Mouse (Mus musculus) layer of hippocampus, adult 6 months (tissue): ENCODE results near the gene Krt83. TPM values are rescaled to one million over a fixed set of nuclear protein-coding genes. Genes with fewer than 3 reads are reported as not detected.

Experiments used
- long read RNA-seq, 2 experiments: library from polyadenylated mRNA; unstranded; transcript quantifications; one replicate each; pipeline ENCODE4 v2.0.0; 2019 to 2020
- polyA plus RNA-seq: library from polyadenylated mRNA; unstranded; fragments of <200 nt; fragmentation: Nextera tagmentation; gene quantifications from 2 replicates; pipeline ENCODE4 v1.2.3, GENCODE M21; 2021

Gene Krt83
- not detected in 2 replicates for polyA plus RNA-seq
- long read RNA-seq, experiment 1 = 0 reads
- long read RNA-seq, experiment 2 = 0 reads

GRCm38 (mm10) chr15:101491431-101491830 lies at the start of gene Krt83:
TSS of gene Krt83 (minus strand) at chr15:101491512.

GRCm38 (mm10) chr15:101532720-101533119 lies 41.4 kb upstream of the Krt83 start, which contains the start of gene Krt84:
TSS of gene Krt84 (minus strand) at chr15:101532820.

GRCm38 (mm10) chr15:101517161-101517560 lies 25.8 kb upstream of the Krt83 start, which contains the start of gene Gm49425:
TSS of gene Gm49425 (minus strand) at chr15:101517261.

GRCm38 (mm10) chr15:101472952-101473528 lies 18.3 kb downstream of the Krt83 start, which contains the start of gene Krt86:
TSS of gene Krt86 (plus strand) at chr15:101473478.

GRCm38 (mm10) chr15:101463651-101464050 lies 27.7 kb downstream of the Krt83 start, which contains the start of gene Krt81:
TSS of gene Krt81 (minus strand) at chr15:101463751.

GRCm38 (mm10) chr15:101447444-101447843 lies 43.9 kb downstream of the Krt83 start, which contains the start of gene Krt88:
TSS of gene Krt88 (plus strand) at chr15:101447744.

GRCm38 (mm10) chr15:101438555-101438954 lies 52.8 kb downstream of the Krt83 start, which contains the start of gene Krt87:
TSS of gene Krt87 (minus strand) at chr15:101438804.

Other genes with a start within 250 kb of the Krt83 start
- gene Nr4a1, start 237.2 kb downstream of the Krt83 start, polyA plus RNA-seq = 32.4 and 56.3 TPM in 2 replicates
- gene Atg101, start 207.2 kb downstream of the Krt83 start, polyA plus RNA-seq = 78.2 and 82.9 TPM in 2 replicates
- 0.36 TPM in 2 replicates for gene 6030408B16Rik, start 198.3 kb downstream of the Krt83 start, polyA plus RNA-seq
- 0.18 TPM in 1 of 2 replicates, not detected in the other for gene Krt80, start 121.3 kb downstream of the Krt83 start, polyA plus RNA-seq
- gene Krt7, start 80.5 kb downstream of the Krt83 start, polyA plus RNA-seq = 0.04 and 0.23 TPM in 2 replicates
- 0.18 and 0.29 TPM in 2 replicates for gene Krt87, start 52.7 kb downstream of the Krt83 start, polyA plus RNA-seq
- gene Krt88, start 43.8 kb downstream of the Krt83 start, polyA plus RNA-seq = not detected in 2 replicates
- not detected in 2 replicates for gene Krt81, start 27.8 kb downstream of the Krt83 start, polyA plus RNA-seq
- gene Krt86, start 18.0 kb downstream of the Krt83 start, polyA plus RNA-seq = not detected in 2 replicates
- gene Gm49425, start 25.7 kb upstream of the Krt83 start, polyA plus RNA-seq = not detected in 2 replicates
- not detected in 2 replicates for gene Krt84, start 41.3 kb upstream of the Krt83 start, polyA plus RNA-seq
- not detected in 2 replicates for gene Krt82, start 59.2 kb upstream of the Krt83 start, polyA plus RNA-seq
- 0.15 and 0.21 TPM in 2 replicates for gene Krt90, start 71.4 kb upstream of the Krt83 start, polyA plus RNA-seq
- not detected in 2 replicates for gene Krt75, start 82.4 kb upstream of the Krt83 start, polyA plus RNA-seq
- gene Gm5414, start 136.7 kb upstream of the Krt83 start, polyA plus RNA-seq = not detected in 2 replicates
- gene Gm5478, start 155.9 kb upstream of the Krt83 start, polyA plus RNA-seq = not detected in 2 replicates
- not detected in 2 replicates for gene Krt6b, start 188.8 kb upstream of the Krt83 start, polyA plus RNA-seq
- not detected in 2 replicates for gene Krt6a, start 202.8 kb upstream of the Krt83 start, polyA plus RNA-seq
- gene Krt5, start 221.4 kb upstream of the Krt83 start, polyA plus RNA-seq = 0.38 and 0.46 TPM in 2 replicates